Mouse (Mus musculus) embryonic facial prominence, embryonic 14.5 days (tissue): ENCODE measurements around the gene Hic2. TPM values are rescaled to one million over a fixed set of nuclear protein-coding genes. Genes with fewer than 3 reads are reported as not detected.
A peak's percentile ranks its signal among the peaks of the same experiment; 100 is the strongest.
"Not testable (repeated sequence)": the region's sequence is repeated elsewhere in the genome, so short reads cannot be mapped to it uniquely, and the experiment has no call there.

Source experiments
- ATAC-seq: fragments of 200-750 bp; cut with Nextera tagmentation; 2 replicates; pipeline ENCODE4 v1.8.0; 2017; ENCODE audit warnings: low read depth, moderate number of reproducible peaks, moderate TSS enrichment
- DNase-seq: peaks from one replicate; pipeline ENCODE4 v3.0.0-alpha.2; 2015; ENCODE audit warnings: low spot score
- H3K27ac ChIP-seq: fragments of 300-500 bp; sonication (generic); replicated peaks from 2 replicates; pipeline ENCODE4 v1.5.1; 2014; ENCODE audit warnings: low read depth, mild to moderate bottlenecking, low read length, moderate library complexity
- H3K27me3 ChIP-seq: fragments of 300-500 bp; sonication (generic); replicated peaks from 2 replicates; pipeline ENCODE4 v1.6.1; 2014; ENCODE audit warnings: low read length; ENCODE audit not compliant: control insufficient read depth, insufficient read depth
- H3K36me3 ChIP-seq: fragments of 300-500 bp; sonication (generic); 2 replicates; pipeline ENCODE4 v1.6.1; 2014; ENCODE audit warnings: low read length, mixed read lengths; ENCODE audit not compliant: control insufficient read depth, insufficient read depth
- H3K4me1 ChIP-seq: fragments of 300-500 bp; sonication (generic); 2 replicates; pipeline ENCODE4 v1.6.1; 2014; ENCODE audit warnings: antibody characterized with exemption, low read length; ENCODE audit not compliant: control insufficient read depth, insufficient read depth
- H3K4me2 ChIP-seq: fragments of 300-500 bp; sonication (generic); 2 replicates; pipeline ENCODE4 v1.6.1; 2014; ENCODE audit warnings: low read depth, mild to moderate bottlenecking, low read length, moderate library complexity, mixed read lengths
- H3K4me3 ChIP-seq: fragments of 300-500 bp; sonication (generic); 2 replicates; pipeline ENCODE4 v1.5.1; 2014; ENCODE audit warnings: low read depth, mild to moderate bottlenecking, low read length
- H3K9ac ChIP-seq: fragments of 300-500 bp; sonication (generic); 2 replicates; pipeline ENCODE4 v1.6.1; 2014; ENCODE audit warnings: low read depth, mild to moderate bottlenecking, low read length, moderate library complexity, mixed read lengths
- H3K9me3 ChIP-seq: fragments of 300-500 bp; sonication (generic); 2 replicates; pipeline ENCODE4 v1.6.1; 2016; ENCODE audit warnings: low read length; ENCODE audit not compliant: control insufficient read depth
- WGBS: fragments of 180-500 bp; shearing (Covaris S2); extraction: QIAGEN DNeasy Blood & Tissue Kit; methylation state at CpG from one replicate; pipeline ENCODE4 v1.1.7; 2014; 5-methylcytosine and 5-hydroxymethylcytosine counted together
- polyA plus RNA-seq: library from polyadenylated mRNA; unstranded; fragments of >200 nt; fragmentation: Nextera tagmentation; extraction: Ambion mirVana; gene quantifications from 2 replicates; pipeline ENCODE4 v1.2.1, GENCODE M21; 2014

The Hic2 gene
- polyA plus RNA-seq, 1 experiment from 2014 or later = 3.0 TPM

GRCm38 (mm10) chr16:17225584-17225983, 7.8 kb upstream of the Hic2 start:
- no peak for ATAC-seq
- Histone ChIP-seq H3K36me3 (no peaks in the 10 kb centered on the region), H3K27ac (no peak overlapping the region), H3K4me1 (no peaks in the 10 kb centered on the region), H3K9me3 (peaks cover 8% of the 10 kb centered on the region; the same call in 1 of the 2 replicates), H3K4me3 (no peak overlapping the region), H3K4me2 (no peak overlapping the region), H3K9ac (no peak overlapping the region), H3K27me3 (no peaks in the 10 kb centered on the region)
- 90% methylated on average over 5 of the region's 5 CpGs for WGBS
- DNase-seq = no peak

GRCm38 (mm10) chr16:17226496-17226895, 6.9 kb upstream of the Hic2 start:
- no peak overlapping the region for H3K9ac ChIP-seq
- no peaks in the 10 kb centered on the region for H3K4me1 ChIP-seq
- no peak overlapping the region for H3K4me2 ChIP-seq
- no peak overlapping the region for H3K27ac ChIP-seq
- H3K36me3 ChIP-seq = no peaks in the 10 kb centered on the region
- DNase-seq = no peak
- ATAC-seq = no peak
- H3K27me3 ChIP-seq = no peaks in the 10 kb centered on the region
- no peak overlapping the region for H3K4me3 ChIP-seq
- H3K9me3 ChIP-seq = peaks cover 8% of the 10 kb centered on the region; the same call in 1 of the 2 replicates

- not testable (repeated sequence) for H3K9ac ChIP-seq, H3K27ac ChIP-seq, ATAC-seq, DNase-seq, H3K27me3 ChIP-seq, H3K4me2 ChIP-seq, H3K9me3 ChIP-seq, H3K4me3 ChIP-seq, H3K36me3 ChIP-seq
- WGBS = 89% methylated on average over 2 of the region's 2 CpGs
- H3K4me1 ChIP-seq = peaks cover 16% of the 10 kb centered on the region
Measured at GRCm38 (mm10) chr16:17231523-17231922, 1.8 kb upstream of the Hic2 start.

GRCm38 (mm10) chr16:17233702-17234498, 528 bp downstream of the Hic2 start:
- Histone ChIP-seq H3K4me2 (peak overlapping the region; percentile 86), H3K27ac (peak overlapping the region; percentile 91), H3K9ac (peak overlapping the region; percentile 95), H3K27me3 (no peaks in the 10 kb centered on the region), H3K4me1 (peaks cover 16% of the 10 kb centered on the region), H3K4me3 (peak overlapping the region; percentile 95), H3K9me3 (peaks cover 8% of the 10 kb centered on the region; the same call in 1 of the 2 replicates), H3K36me3 (no peaks in the 10 kb centered on the region)
- WGBS = 0% methylated on average over 20 of the region's 62 CpGs
- DNase-seq (peak; percentile 68), ATAC-seq (peak; percentile 64)

- Histone ChIP-seq H3K27me3 (no peaks in the 10 kb centered on the region), H3K4me1 (peaks cover 16% of the 10 kb centered on the region), H3K27ac (peak overlapping the region; percentile 91), H3K9me3 (peaks cover 8% of the 10 kb centered on the region; the same call in 1 of the 2 replicates), H3K4me3 (peak overlapping the region; percentile 95), H3K4me2 (peak overlapping the region; percentile 86), H3K9ac (peak overlapping the region; percentile 95), H3K36me3 (no peaks in the 10 kb centered on the region)
- WGBS = 2% methylated on average over 12 of the region's 12 CpGs
- ATAC-seq = no peak
- peak; percentile 67 for DNase-seq
Measured at GRCm38 (mm10) chr16:17234499-17234895, 1.1 kb downstream of the Hic2 start.

- Histone ChIP-seq H3K4me3 (peak overlapping the region; percentile 95), H3K9ac (peak overlapping the region; percentile 95), H3K36me3 (no peaks in the 10 kb centered on the region), H3K27me3 (no peaks in the 10 kb centered on the region), H3K9me3 (peaks cover 2% of the 10 kb centered on the region; the same call in 1 of the 2 replicates), H3K4me2 (peak overlapping the region; percentile 86), H3K4me1 (peaks cover 16% of the 10 kb centered on the region), H3K27ac (peak overlapping the region; percentile 91)
- peak; percentile 73 for DNase-seq
- WGBS = 31% methylated on average over 9 of the region's 9 CpGs
- ATAC-seq = no peak
Measured at GRCm38 (mm10) chr16:17234916-17235665, 1.7 kb downstream of the Hic2 start.

GRCm38 (mm10) chr16:17237634-17238033, 4.3 kb downstream of the Hic2 start:
- H3K4me3 ChIP-seq = no peak overlapping the region
- H3K9ac ChIP-seq = no peak overlapping the region
- H3K27ac ChIP-seq = no peak overlapping the region
- no peak overlapping the region for H3K4me2 ChIP-seq
- no peaks in the 10 kb centered on the region for H3K9me3 ChIP-seq
- DNase-seq = no peak
- no peaks in the 10 kb centered on the region for H3K27me3 ChIP-seq
- H3K4me1 ChIP-seq = peaks cover 22% of the 10 kb centered on the region
- no peaks in the 10 kb centered on the region for H3K36me3 ChIP-seq
- WGBS = 82% methylated on average over 3 of the region's 3 CpGs
- ATAC-seq = no peak

GRCm38 (mm10) chr16:17239409-17239808, 6.0 kb downstream of the Hic2 start:
- no peaks in the 10 kb centered on the region for H3K36me3 ChIP-seq
- 62% methylated on average over 2 of the region's 2 CpGs for WGBS
- H3K9ac ChIP-seq = no peak overlapping the region
- no peak overlapping the region for H3K27ac ChIP-seq
- H3K4me1 ChIP-seq = peaks cover 26% of the 10 kb centered on the region
- no peak overlapping the region for H3K4me3 ChIP-seq
- no peak overlapping the region for H3K4me2 ChIP-seq
- H3K9me3 ChIP-seq = no peaks in the 10 kb centered on the region
- no peaks in the 10 kb centered on the region for H3K27me3 ChIP-seq
- DNase-seq (no peak), ATAC-seq (no peak)
